Mouse (Mus musculus) bone marrow macrophage, adult 2 months (primary cell): ENCODE data around the gene Fam207a.

Experiments
- CTCF ChIP-seq: IDR thresholded peaks from 2 replicates; pipeline ENCODE4 v1.5.1; 2012; ENCODE audit warnings: low read depth, mild to moderate bottlenecking, low read length, moderate library complexity
- POLR2A ChIP-seq: IDR thresholded peaks from 2 replicates; pipeline ENCODE4 v1.6.1; 2012; ENCODE audit warnings: mild to moderate bottlenecking, low read depth, low read length, borderline replicate concordance

- no peak for TF ChIP-seq CTCF
- no peak for TF ChIP-seq POLR2A
Measured at GRCm38 (mm10) chr10:77438021-77438420, 77.6 kb downstream of the Fam207a start.
